8 mouse cellular contexts compared by ENCODE assay signal in genomic region chr6:29435940-29436451, GRCm38 (mm10). TPM values are rescaled to one million over a fixed set of nuclear protein-coding genes. Genes with fewer than 3 reads are reported as not detected.
A peak's percentile ranks its signal among the peaks of the same experiment; 100 is the strongest.
DNase-seq lines count a peak whose midpoint lies in the region; ATAC-seq and TF ChIP-seq lines count a peak whose summit lies in the region.

No protein-coding gene starts in this region.

- no peak overlapping the region for H3K9ac ChIP-seq in lung, postnatal 0 days (replicated peaks; ENCODE audit: low read depth)
- no peak overlapping the region for H3K9ac ChIP-seq in forebrain, embryonic 14.5 days (ENCODE audit: low read length)
- no peak overlapping the region for H3K9ac ChIP-seq in midbrain, embryonic 16.5 days (ENCODE audit: low read depth, low read length)

- H3K9me3 ChIP-seq in lung, postnatal 0 days (ENCODE audit: low read length) = no peaks in the 10 kb centered on the region
- H3K9me3 ChIP-seq in forebrain, embryonic 14.5 days (replicated peaks; ENCODE audit: control insufficient read depth, low read length) = no peaks in the 10 kb centered on the region
- no peaks in the 10 kb centered on the region for H3K9me3 ChIP-seq in midbrain, embryonic 16.5 days (replicated peaks; ENCODE audit: control insufficient read depth, low read length, poor library complexity, severe bottlenecking)

- no peak overlapping the region for H3K4me3 ChIP-seq in lung, postnatal 0 days (ENCODE audit: low read depth, low read length)
- H3K4me3 ChIP-seq in forebrain, embryonic 14.5 days (ENCODE audit: low read depth, low read length) = no peak overlapping the region
- no peak overlapping the region for H3K4me3 ChIP-seq in midbrain, embryonic 16.5 days (ENCODE audit: low read depth, low read length)

- intact Hi-C loops in heart, postnatal 36 days (cut with DNase I) = loop anchor here (5.0 kb wide), 1 partner anchor 74 kb away; no protein-coding TSS in a partner anchor

- no peak for DNase-seq in lung, postnatal 0 days (ENCODE audit: low spot score)
- DNase-seq in lung, postnatal 14 days = no peak
- DNase-seq in forebrain, embryonic 14.5 days (ENCODE audit: low spot score) = peak; percentile 40
- peak; percentile 40 to 58 for DNase-seq in heart, postnatal 36 days
- DNase-seq in c-Kit-positive CD71-positive TER-119-positive erythroid progenitor cells, embryonic 14.5 days (ENCODE audit: low spot score) = no peak
- no peak for DNase-seq in layer of hippocampus, postnatal 10 days (ENCODE audit: low spot score in 2 of 2)

- no peak for TF ChIP-seq EP300 in lung, postnatal 0 days (IDR thresholded peaks at IDR 0.05)

- H3K4me1 ChIP-seq in lung, postnatal 0 days (ENCODE audit: insufficient read depth, low read depth, low read length) = no peaks in the 10 kb centered on the region
- peaks cover 23% of the 10 kb centered on the region; the same call in 1 of the 2 replicates for H3K4me1 ChIP-seq in forebrain, embryonic 14.5 days (ENCODE audit: control insufficient read depth, insufficient read depth, low read length)
- peaks cover 21% of the 10 kb centered on the region for H3K4me1 ChIP-seq in midbrain, embryonic 16.5 days (ENCODE audit: control insufficient read depth, insufficient read depth, low read length)

- H3K36me3 ChIP-seq in lung, postnatal 0 days (ENCODE audit: insufficient read depth, low read length) = no peaks in the 10 kb centered on the region
- H3K36me3 ChIP-seq in forebrain, embryonic 14.5 days (ENCODE audit: control insufficient read depth, insufficient read depth, low read length) = no peaks in the 10 kb centered on the region
- no peaks in the 10 kb centered on the region for H3K36me3 ChIP-seq in midbrain, embryonic 16.5 days (ENCODE audit: control insufficient read depth, insufficient read depth, low read length)

- TF ChIP-seq CTCF in lung, postnatal 0 days (IDR thresholded peaks at IDR 0.05) = no peak

- 0 out of 2 replicates have a peak, but pooled peaks cover 6% of the 10 kb centered on the region for H3K27me3 ChIP-seq in lung, postnatal 0 days (replicated peaks; ENCODE audit: insufficient read depth, low read length)
- H3K27me3 ChIP-seq in forebrain, embryonic 14.5 days (replicated peaks; ENCODE audit: control insufficient read depth, insufficient read depth, low read length) = peaks cover 22% of the 10 kb centered on the region
- peaks cover 27% of the 10 kb centered on the region for H3K27me3 ChIP-seq in midbrain, embryonic 16.5 days (ENCODE audit: control insufficient read depth, insufficient read depth, low read depth, low read length)

- peak; percentile 15 for ATAC-seq in lung, postnatal 0 days
- peak; percentile 37 for ATAC-seq in forebrain, embryonic 14.5 days
- peak; percentile 32 for ATAC-seq in midbrain, embryonic 16.5 days
- no peak for ATAC-seq in granulocyte monocyte progenitor cell, adult 5-6 weeks (replicated peaks; ENCODE audit: poor library complexity, severe bottlenecking)

- no peak overlapping the region for H3K4me2 ChIP-seq in lung, postnatal 0 days (replicated peaks; ENCODE audit: low read depth, low read length)
- H3K4me2 ChIP-seq in forebrain, embryonic 14.5 days (ENCODE audit: low read length) = 0 out of 2 replicates have a peak overlapping the region, but pooled peaks have one; percentile 15
- no peak overlapping the region for H3K4me2 ChIP-seq in midbrain, embryonic 16.5 days (ENCODE audit: low read length)

- WGBS in lung, postnatal 0 days = 27% methylated on average over 6 of the region's 6 CpGs
- WGBS in forebrain, embryonic 14.5 days = 15% methylated on average over 6 of the region's 6 CpGs
- WGBS in midbrain, embryonic 16.5 days = 11% methylated on average over 6 of the region's 6 CpGs

- H3K27ac ChIP-seq in lung, postnatal 0 days (ENCODE audit: low read length) = no peak overlapping the region
- no peak overlapping the region for H3K27ac ChIP-seq in forebrain, embryonic 14.5 days (ENCODE audit: low read depth, low read length)
- peak overlapping the region; percentile 47; the same call in 1 of the 2 replicates for H3K27ac ChIP-seq in midbrain, embryonic 16.5 days (ENCODE audit: low read length)

RNA-seq across cellular contexts. Expression of gene Flnc, which starts 2.9 kb away (rescaled TPM):
- polyA plus RNA-seq in lung, postnatal 0 days (2015; fragmentation: Nextera tagmentation; extraction: Ambion mirVana) = 1.2 and 1.5 TPM in 2 replicates
- 1.1 and 2.5 TPM in 2 replicates for polyA plus RNA-seq in forebrain, embryonic 14.5 days (2014; fragmentation: Nextera tagmentation; extraction: Ambion mirVana)
- 100 to 1,000 TPM; 205 to 216 TPM for total RNA-seq in heart, postnatal 36 days (2021)
- 2.0 and 2.2 TPM in 2 replicates for polyA plus RNA-seq in midbrain, embryonic 16.5 days (2015; fragmentation: Nextera tagmentation; extraction: Ambion mirVana)
- 1 to 10 TPM; 4.0 to 4.4 TPM for total RNA-seq in layer of hippocampus, postnatal 10 days (2021)
- not detected in 2 replicates for total RNA-seq in granulocyte monocyte progenitor cell, adult 5-6 weeks (2014; fragmentation: Nextera tagmentation)
- not detected in 2 replicates for total RNA-seq in granulocyte monocyte progenitor cell, adult 5-6 weeks (2017)

RNA-seq across cellular contexts. Expression of gene Atp6v1f, which starts 31.5 kb away (rescaled TPM):
- 264 and 293 TPM in 2 replicates for polyA plus RNA-seq in lung, postnatal 0 days (2015; fragmentation: Nextera tagmentation; extraction: Ambion mirVana)
- 340 and 395 TPM in 2 replicates for polyA plus RNA-seq in forebrain, embryonic 14.5 days (2014; fragmentation: Nextera tagmentation; extraction: Ambion mirVana)
- total RNA-seq in heart, postnatal 36 days (2021) = 100 to 1,000 TPM; 105 to 107 TPM
- polyA plus RNA-seq in midbrain, embryonic 16.5 days (2015; fragmentation: Nextera tagmentation; extraction: Ambion mirVana) = 311 and 340 TPM in 2 replicates
- 100 to 1,000 TPM; 221 to 225 TPM for total RNA-seq in layer of hippocampus, postnatal 10 days (2021)
- total RNA-seq in granulocyte monocyte progenitor cell, adult 5-6 weeks (2014; fragmentation: Nextera tagmentation) = 192 and 201 TPM in 2 replicates
- total RNA-seq in granulocyte monocyte progenitor cell, adult 5-6 weeks (2017) = 119 and 143 TPM in 2 replicates

RNA-seq across cellular contexts. Expression of gene Atp6v1fnb, which starts 35.2 kb away (rescaled TPM):
- not detected in 2 replicates for polyA plus RNA-seq in lung, postnatal 0 days (2015; fragmentation: Nextera tagmentation; extraction: Ambion mirVana)
- 0.27 TPM in 1 of 2 replicates, not detected in the other for polyA plus RNA-seq in forebrain, embryonic 14.5 days (2014; fragmentation: Nextera tagmentation; extraction: Ambion mirVana)
- total RNA-seq in heart, postnatal 36 days (2021) = not detected
- 0.41 and 0.45 TPM in 2 replicates for polyA plus RNA-seq in midbrain, embryonic 16.5 days (2015; fragmentation: Nextera tagmentation; extraction: Ambion mirVana)
- total RNA-seq in layer of hippocampus, postnatal 10 days (2021) = not detected
- total RNA-seq in granulocyte monocyte progenitor cell, adult 5-6 weeks (2014; fragmentation: Nextera tagmentation) = not detected in 2 replicates
- 1.4 and 1.5 TPM in 2 replicates for total RNA-seq in granulocyte monocyte progenitor cell, adult 5-6 weeks (2017)

RNA-seq across cellular contexts. Expression of gene Ccdc136, which starts 39.9 kb away (rescaled TPM):
- 3.0 and 4.6 TPM in 2 replicates for polyA plus RNA-seq in lung, postnatal 0 days (2015; fragmentation: Nextera tagmentation; extraction: Ambion mirVana)
- 40.2 and 42.2 TPM in 2 replicates for polyA plus RNA-seq in forebrain, embryonic 14.5 days (2014; fragmentation: Nextera tagmentation; extraction: Ambion mirVana)
- 1 to 10 TPM; 1.7 to 3.0 TPM for total RNA-seq in heart, postnatal 36 days (2021)
- 38.6 and 46.5 TPM in 2 replicates for polyA plus RNA-seq in midbrain, embryonic 16.5 days (2015; fragmentation: Nextera tagmentation; extraction: Ambion mirVana)
- total RNA-seq in layer of hippocampus, postnatal 10 days (2021) = 10 to 100 TPM; 60.7 to 66.7 TPM
- not detected in 2 replicates for total RNA-seq in granulocyte monocyte progenitor cell, adult 5-6 weeks (2014; fragmentation: Nextera tagmentation)
- total RNA-seq in granulocyte monocyte progenitor cell, adult 5-6 weeks (2017) = not detected in 2 replicates

RNA-seq across cellular contexts. Expression of gene Opn1sw, which starts 47.7 kb away (rescaled TPM):
- polyA plus RNA-seq in lung, postnatal 0 days (2015; fragmentation: Nextera tagmentation; extraction: Ambion mirVana) = 0.30 and 0.56 TPM in 2 replicates
- 0.17 and 0.33 TPM in 2 replicates for polyA plus RNA-seq in forebrain, embryonic 14.5 days (2014; fragmentation: Nextera tagmentation; extraction: Ambion mirVana)
- total RNA-seq in heart, postnatal 36 days (2021) = under 1 TPM in 1 of 2 experiments, not detected in 1; 0.11 TPM
- polyA plus RNA-seq in midbrain, embryonic 16.5 days (2015; fragmentation: Nextera tagmentation; extraction: Ambion mirVana) = 0.23 and 0.34 TPM in 2 replicates
- total RNA-seq in layer of hippocampus, postnatal 10 days (2021) = 1 to 10 TPM in 1 of 2 experiments, under 1 TPM in 1; 0.54 to 1.1 TPM
- total RNA-seq in granulocyte monocyte progenitor cell, adult 5-6 weeks (2014; fragmentation: Nextera tagmentation) = not detected in 2 replicates
- not detected in 2 replicates for total RNA-seq in granulocyte monocyte progenitor cell, adult 5-6 weeks (2017)

Comparison
In these comparisons a context has a peak if more than half of its experiments do, and no peak if none do; other contexts are left out.
1. DNase-seq: peak in forebrain, embryonic 14.5 days (single experiment) and heart, postnatal 36 days (2 of 2); none in lung, postnatal 0 days (single experiment), lung, postnatal 14 days (single experiment), c-Kit-positive CD71-positive TER-119-positive erythroid progenitor cells, embryonic 14.5 days (single experiment) and layer of hippocampus, postnatal 10 days (0 of 2).
2. RNA of gene Flnc, which starts 2.9 kb away (total RNA-seq): 205 to 216 TPM in heart, postnatal 36 days; 4.0 to 4.4 TPM in layer of hippocampus, postnatal 10 days and not detected in granulocyte monocyte progenitor cell, adult 5-6 weeks; every median in the first group is over 10 times any median in the second.